Mouse (Mus musculus) hindlimb bud, embryonic 11.5 days (tissue): ENCODE measurements at regions not wholly inside any gene's neighbourhood (a gene's known extent, or its start where the extent isn't known, plus 50 kb on each side); places are given as distances from the start of the nearest gene placed in this dataset.

Source experiments
- DNase-seq: peaks from one replicate; pipeline ENCODE4 v3.0.0-alpha.2; 2012; ENCODE audit warnings: low read depth, low spot score; ENCODE audit errors: extremely low spot score

DNA sequence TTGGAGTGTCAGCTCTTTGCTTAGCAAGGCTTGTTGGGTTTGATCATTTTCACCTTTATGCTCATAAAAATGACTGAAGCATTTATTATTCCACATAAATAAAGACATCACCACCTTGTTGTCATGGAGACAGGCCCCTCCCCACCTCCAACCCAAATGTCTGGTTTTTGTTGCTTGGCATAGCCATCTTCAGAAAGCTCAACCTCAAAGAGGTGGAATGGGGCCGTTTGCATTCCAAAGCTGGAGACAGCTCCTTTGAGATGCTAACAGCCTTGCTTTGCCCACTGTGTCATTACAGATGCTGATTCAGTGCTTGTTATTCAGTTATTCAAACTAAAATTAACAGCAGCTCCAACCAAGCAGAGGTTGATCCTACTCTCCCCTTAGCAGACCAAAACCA lies 51.9 kb upstream of the Lgalsl start:
- DNase-seq, result peak; percentile 18

DNA sequence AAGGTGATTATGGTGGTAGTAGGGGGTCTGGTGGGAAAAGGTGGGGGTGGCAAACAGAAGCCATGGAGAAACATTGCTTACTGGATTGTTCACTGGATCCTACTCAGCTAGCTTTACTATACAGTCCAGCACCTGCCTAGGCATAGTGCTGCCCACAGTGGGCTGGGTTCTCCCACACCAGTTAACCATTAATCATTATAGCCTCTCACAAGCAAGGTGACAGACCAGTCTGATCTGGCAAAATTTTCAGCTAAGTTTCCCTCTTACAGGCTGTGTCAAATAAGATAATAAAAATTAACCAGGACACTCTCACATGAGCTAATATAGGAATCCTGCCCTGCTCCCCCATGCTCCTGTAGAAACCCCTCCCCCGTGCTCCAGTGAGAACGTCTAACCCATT lies 53.1 kb upstream of the Lgalsl start:
- no peak for DNase-seq

DNA sequence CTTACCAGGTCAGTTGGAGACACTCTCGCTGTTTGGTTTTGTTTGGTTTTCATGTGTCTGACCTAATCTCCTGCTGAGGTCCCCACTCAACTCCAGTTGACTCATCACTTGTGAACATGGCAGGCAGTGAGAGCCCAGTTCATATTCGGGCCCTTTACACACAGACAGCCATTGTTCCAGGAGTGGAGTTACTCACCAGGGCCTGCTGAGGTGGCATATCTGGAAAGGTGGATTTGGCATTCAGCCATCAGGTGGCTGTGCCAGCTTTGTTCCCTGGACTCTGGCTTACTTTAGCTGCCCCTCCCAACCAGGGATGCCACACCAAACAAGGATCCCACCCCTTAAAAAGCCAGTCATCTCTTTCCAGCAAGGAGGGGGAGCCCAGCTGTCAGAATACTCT lies 56.2 kb upstream of the Lgalsl start:
- no peak for DNase-seq

DNA sequence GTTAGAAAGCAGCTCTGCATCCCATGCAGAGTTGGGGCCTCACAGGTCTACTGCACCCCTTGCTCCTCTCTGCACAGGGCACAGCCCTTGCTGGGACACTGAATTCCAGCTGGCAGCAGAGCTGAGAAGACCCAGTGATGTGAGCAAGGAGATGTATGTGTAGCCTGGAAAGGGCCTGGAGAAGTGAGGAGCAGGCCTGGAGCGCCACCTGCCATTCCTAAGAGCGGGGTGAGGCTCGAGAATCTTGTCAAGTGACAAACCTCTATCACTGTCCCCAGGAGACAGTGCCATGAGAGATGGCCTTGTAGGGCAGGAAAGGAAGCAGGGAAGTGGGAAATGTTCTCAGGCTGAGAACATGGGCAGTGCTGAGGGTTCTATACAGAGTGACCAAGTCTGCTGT lies 59.6 kb upstream of the Lgalsl start:
- no peak for DNase-seq

DNA sequence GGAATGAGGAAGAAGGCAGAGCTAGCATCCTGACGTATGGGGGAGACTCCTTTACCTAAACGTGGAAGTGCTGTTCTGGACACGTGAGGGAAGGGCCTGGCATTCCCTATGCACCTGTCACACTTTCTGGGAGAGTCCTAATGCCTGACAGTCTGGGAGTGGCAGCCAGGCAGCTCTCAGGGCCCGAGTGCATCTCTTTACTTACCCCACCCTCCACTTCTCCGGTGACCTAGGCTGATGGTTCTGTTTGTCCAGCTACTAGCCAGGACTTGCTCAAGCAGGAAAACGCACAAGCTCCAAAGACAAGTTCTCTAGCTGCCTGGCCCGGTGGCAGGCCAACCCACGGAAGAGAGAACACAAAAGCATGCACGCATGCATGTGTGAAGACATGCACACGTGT lies 60.9 kb upstream of the Lgalsl start:
- no peak for DNase-seq

DNA sequence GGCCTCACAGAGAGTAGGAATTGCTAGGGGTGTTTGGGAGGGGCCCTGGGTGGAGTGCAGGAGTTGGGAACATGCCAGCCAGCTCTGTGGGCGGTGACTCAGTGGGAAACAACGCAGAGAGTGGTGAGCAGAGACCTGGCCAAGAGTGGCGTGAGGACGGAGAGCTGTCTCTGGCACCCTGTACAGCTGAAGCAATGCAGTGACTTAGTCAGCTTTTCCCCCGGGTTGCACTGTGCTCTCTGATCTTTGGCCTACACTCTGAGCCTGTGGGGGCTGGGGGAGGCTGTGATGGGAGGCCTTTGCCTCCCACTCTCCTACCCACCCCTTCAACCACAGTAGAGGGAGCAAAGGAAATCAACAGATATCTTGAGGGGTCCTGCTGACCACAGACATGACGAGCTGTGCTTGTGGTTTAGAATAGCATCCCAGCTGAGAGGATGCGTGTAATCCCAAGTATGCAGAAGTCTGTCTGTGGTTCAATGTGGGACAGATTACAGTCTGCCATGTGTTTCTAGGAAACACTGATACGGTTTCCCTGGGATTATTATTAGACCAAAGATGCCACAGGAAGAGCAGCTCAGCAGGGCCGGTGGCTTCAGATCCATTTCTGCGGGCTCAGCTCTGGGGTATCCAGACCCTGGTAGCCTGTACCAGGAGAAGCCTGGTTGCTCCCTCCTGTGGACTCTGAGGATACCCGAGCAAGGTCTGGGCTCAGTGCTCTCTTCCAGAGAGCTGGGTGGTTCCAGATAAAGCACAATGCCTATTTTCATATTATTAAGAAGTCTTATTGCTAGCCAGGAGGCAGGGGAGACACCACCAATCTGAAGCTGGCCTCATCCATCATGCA lies 65.6 kb upstream of the Lgalsl start:
- no peak for DNase-seq

DNA sequence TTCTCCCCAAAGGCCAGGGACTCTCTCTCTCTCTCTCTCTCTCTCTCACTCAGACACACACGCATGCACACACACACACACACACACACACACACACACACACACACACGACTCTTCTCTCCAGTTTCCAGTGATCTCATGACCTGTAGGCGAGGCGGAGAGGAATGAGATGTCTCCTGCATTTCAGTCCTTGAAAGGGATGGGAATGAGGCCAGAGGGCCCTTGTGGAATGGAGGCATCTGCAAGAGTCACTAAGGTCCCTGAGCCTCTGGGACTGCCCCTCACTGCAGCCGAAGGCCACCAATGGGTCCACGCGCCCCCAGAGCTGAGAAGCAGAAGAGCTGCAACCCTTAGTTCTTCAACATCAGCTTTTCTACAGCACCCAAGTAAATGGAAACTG lies 66.6 kb upstream of the Lgalsl start:
- no peak for DNase-seq

DNA sequence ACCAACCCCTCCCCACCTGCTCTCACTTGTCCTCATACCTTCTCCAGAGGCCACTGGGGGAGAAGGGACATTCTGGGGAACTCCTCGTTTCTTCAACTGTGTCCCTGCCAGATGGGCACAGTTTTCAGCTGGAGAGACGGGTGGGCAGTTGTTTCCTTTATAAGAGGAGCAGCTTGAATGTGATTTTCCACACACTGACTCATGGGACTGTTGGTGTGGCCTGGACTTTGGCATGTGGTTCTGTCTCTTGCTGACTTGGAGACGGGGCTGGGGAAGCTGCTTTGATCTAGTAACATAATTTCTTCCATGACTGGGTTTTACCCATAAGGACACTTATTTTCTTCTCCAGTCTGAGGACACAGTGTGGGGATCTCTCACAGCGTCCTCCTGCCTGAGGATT lies 67.7 kb upstream of the Lgalsl start:
- DNase-seq, result no peak

DNA sequence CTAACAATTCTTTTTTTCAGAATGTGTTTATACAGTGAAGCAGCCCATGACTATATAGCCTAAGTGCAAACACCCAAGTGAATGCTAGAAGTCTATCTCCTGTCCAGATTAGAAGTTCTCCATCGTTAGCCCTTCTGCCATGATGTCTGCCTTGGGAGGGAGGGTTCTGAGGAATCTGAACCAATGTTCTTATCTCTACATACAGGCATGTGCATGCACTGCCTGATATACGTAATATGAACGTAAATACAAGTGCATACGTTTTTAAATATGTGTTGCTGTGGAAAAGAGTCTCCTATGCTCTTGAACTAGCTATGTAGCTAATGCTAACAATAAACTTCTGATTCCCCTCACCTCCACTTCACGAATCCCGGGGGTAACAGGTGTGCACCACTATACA lies 68.9 kb upstream of the Lgalsl start:
- DNase-seq, result no peak

DNA sequence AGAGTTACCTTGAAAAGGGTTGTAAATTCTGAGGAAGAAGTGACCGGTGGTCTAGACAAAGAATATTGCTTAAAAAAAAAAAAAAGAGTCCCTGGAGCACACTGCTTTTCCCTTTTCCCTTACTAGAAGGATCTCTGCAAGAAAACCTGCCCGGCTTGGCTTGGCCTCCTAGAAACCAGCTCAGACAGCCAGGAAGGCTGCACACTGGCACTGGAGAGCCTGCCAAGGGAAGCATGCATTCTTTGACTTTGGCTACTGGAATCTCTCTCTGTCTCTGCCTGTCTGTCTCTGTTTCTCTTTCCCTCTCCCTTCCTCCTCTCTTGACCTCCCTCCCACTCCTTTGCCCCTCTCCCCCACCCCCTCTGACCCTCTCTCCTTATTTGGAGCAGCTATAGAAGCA lies 71.1 kb upstream of the Lgalsl start:
- DNase-seq, result no peak

DNA sequence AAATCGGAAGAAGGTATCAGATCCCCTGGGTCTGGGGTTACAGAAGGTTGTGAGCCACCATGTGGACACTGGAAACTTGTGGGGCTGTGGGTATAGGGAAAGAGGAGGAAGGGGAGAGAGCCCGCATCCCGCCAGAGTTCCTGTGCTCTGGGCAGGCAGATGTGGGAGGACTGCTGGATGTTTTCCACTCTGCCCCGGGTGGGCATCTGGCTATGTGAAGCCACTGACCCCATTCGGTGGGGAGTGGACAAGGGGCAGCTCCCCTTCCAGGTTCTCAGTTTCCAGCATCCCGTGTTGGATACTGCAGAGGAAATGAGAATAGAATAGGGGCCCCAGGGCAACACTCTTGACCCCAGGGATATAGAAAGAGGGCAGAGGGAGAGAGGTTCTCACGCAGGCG lies 72.1 kb upstream of the Lgalsl start:
- DNase-seq, result no peak

DNA sequence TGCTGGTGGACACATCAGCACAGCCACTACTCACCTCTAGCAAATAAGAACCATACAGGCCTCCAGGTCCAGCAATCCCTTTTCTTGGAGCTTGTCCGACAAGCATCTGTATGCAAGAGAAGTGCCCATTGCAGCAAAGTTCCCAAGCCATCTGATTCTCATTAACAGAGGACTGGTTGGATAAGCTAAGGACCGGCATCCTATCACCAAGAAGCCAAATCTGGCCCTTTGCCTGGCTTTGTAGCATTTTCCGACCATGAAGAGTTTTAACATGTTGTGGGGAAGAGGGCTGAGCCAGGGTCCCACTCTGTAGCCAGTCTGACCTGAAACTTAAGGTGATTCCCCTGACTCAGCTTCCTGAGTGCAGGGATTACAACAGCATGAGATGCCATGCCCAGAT lies 77.1 kb upstream of the Lgalsl start:
- DNase-seq, result no peak

DNA sequence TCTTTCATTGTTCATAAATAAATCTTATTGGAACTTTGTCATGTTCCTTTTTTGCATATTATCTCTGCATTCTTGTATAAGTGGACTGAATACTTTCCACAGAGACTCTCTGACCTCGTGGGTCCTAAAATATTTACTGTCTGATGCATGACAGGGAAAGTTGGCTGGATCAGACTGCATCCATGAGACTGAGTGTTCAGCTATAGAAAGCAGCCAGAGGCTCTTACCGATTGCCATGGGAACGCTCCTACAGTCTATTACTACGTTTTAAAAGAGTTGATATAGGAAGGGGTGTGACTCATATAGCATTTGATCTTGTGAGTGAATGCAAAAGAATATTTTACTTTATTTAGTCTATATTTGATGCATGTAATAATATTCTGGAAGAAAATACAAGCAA lies 77.6 kb upstream of the Lgalsl start:
- DNase-seq, result no peak

DNA sequence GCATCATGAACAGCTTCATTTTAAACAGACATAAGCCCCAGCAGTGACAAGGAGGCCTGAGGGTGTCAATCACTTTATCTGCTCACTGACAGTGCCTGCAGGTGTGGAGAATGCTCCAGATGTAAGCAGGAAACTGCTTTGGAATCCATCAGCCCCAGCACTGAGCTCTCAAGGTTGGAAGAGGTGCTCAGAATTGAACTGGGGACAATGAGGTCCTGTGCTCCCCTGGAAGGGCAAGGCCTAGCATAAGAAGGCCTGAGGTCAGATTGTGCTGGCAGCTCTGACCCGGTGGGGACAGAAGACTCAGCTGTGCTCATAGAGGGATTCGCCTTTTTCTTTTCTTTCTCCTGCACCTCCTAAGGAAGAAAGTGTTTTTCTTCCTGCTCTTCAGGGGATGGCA lies 82.2 kb upstream of the Lgalsl start:
- DNase-seq, result no peak

DNA sequence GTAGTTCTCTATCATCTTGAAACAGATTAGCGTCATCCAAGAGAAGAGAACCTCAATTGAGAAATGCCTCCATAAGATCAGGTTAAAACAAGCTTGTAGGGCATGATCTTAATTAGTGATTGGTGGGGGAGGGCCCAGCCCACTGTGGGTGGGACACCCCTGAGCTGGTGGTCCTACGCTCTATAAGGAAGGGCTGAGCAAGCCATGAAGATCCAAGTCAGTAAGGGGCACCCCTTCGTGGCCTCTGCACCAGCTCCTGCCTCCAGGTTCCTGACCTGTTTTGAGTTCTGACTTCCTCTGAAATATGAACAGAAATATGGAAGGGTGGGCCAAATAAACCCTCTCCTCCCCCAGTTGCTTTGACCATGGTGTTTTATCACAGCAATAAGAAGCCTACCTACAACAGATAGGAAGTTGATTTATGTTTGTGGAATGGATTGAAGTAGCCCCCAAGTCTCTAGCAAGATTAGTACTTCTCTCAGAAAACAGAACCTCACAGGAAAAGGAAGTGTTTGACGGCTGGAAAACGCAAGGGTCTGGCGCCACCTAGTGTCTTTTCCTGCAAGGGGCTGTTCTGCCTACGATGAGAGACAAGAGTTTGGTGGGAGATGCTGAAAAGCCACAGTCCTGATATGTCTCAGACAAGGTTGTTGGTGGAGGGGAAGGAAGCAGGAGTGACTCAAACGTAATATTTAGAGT lies 82.9 kb upstream of the Lgalsl start:
- peak; percentile 79 for DNase-seq

DNA sequence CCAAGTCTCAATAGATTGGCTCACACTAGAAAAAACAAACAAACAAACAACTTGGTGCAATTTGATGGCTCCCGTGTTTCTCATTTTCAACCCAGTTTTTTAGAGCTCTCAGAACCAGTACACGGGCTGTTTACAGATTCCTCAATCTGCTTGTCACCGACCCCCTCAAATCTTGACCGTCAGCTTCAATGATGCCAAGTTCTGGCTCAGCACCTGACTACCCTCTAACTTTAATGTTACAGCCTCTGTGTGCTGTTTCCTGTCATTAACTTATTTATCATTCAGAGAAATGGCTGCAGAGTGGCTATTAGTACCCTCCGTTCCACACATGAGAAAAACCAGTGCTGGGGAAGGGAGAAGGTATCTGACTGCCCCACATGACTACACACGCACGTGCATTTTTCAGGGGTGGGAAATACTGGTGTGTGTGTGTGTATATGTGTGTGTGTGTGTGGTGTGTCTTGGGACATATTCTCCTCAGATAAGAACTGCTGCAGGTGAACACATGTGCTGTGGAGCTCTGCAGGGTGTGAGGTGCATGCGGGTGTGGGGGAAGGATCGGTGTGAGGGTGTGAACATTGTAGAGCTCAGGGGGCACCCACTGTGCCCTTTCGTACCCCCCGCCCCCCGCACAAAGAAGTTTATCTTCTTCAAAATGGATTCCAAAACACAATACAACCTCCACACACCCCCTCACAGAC lies 83.6 kb upstream of the Lgalsl start:
- no peak for DNase-seq

DNA sequence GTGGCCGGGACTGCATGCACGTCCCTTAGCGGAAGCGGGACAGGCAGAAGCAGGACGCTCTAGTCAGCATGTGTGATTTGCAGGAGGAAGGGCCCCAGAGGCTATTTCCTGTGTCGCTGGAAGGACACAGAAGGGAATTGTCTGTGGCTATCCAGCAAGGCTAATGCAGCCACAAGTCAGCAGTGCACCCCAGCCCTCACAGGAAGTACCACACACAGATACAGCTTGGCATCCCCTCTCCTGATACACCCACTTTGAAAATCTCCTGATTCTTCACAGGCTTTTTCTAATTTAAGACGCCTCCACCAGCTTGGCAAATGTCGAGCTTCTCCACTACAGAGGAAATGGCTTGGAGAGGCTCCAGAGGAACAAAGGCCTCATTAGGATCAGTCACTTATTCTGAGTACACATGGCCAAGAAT lies 84.3 kb upstream of the Lgalsl start:
- no peak for DNase-seq

DNA sequence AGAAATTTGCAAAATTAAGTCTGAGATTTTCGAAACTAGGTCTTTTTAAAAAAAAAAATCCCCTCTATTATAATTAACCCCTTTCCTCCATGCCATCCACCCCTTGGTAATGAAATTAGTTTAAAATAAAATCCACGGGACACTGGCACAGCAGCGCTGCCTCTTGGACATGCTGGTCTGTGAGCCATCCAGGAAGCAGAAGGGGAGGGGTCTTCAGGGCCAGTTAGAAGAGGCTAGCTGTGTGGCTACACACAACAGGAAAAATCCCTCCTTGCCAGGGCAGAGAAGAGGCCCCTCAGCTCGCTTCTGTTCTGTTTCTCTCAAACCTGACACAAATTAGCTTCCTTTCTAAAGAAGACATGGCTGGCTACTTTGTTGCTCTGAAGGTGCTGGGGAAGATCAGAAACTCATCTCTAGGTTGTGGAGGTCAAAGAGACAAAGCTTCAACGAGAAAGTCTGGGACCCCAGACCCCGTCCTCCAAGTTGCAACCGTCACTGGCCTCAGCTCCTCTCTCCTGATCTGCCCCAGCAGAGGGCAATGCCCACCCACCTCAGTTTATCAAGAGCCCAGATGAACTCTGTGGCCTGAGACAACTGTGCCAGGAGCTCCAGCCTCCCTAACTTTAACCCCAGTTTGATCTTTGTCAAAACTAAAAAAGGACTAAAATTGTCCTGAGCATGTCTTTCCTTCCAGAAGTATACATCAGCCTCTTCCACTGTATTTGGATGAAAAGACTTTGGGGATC lies 85.0 kb upstream of the Lgalsl start:
- no peak for DNase-seq

DNA sequence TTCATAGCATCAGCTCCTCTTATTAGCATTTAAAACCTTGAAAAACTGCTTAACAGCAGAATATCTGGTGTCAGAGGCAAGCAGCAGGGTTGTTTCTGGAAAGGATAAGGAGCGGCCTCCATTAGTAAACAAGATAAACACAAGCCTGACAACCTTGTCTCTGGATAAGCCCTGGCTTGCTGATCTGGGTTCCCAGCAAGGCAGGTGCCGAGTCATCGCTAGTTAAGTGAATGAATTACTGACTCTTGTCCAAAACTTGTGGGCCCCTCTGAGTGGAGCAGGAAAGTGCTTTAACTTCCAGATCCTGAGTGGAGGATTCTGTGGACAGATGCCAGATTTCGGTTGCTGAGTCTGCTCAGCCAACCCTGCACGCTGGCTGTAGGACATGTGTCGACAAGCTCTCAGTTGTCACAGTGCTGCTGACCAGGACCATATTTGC lies 85.6 kb upstream of the Lgalsl start:
- no peak for DNase-seq

DNA sequence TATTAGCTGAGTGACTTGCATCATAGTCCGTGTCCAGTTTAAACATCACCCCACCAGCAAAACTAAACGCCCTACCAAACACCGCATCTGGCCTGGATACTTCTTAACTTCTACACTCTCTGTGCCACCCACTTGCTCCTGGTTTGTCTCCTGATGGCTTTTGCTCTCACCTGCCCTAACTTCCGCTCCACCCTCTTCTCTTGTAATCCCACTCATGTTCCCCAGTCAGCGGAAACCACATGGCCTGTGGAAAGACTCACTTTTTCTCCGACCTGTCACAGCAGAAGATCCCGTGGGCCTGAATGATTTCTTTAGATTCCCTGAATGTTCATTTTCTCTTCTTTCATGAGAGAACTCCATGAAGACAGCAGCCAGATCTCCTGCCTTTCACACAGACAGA lies 86.1 kb upstream of the Lgalsl start:
- DNase-seq, result no peak

DNA sequence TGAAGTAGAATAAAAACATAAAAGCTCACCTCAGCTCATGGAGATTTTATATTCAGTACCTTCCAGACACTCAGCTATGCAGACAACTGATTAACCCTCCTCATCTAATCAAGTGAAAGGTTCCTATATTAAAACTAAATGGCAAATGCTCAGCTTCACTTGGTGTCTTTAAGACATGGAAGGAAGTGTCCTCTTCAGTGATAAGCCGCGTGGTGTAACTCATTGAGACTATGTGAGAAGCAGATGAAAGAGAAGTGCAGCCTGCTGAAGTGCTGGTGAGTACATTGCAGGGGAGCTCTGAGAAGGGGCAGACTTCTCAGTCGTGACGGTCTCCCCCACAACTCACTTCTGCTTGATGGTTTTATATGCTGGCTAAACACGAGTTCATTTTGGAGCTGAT lies 86.6 kb upstream of the Lgalsl start:
- DNase-seq, result no peak
